Mouse (Mus musculus): ENCODE data around the gene Pias1. TPM values are rescaled to one million over a fixed set of nuclear protein-coding genes. Genes with fewer than 3 reads are reported as not detected.
A peak's percentile ranks its signal among the peaks of the same experiment; 100 is the strongest.

The Pias1 gene
- total RNA-seq, 1 experiment from 2014 or later = 42.2 TPM

DNA sequence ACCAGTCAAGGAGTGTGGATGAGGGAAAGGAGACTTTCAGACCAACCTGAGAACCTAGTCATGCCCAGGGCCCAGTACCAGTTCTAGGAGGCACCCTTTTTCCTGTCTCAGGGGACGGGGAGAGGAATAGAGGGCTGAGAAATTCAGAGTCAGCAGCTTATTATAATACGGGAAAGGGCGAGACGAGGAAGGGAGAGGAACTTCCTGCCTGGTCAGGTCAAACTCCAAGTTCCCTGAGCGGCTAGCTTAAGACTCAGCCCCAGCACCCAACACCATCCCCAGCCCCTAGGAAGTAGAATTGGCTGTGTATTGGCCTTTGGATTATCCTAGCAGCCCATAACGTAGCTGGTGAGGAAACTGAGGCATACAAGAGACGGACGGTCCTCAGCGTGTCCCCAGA, 130.5 kb downstream of the Pias1 start:
- DNase-seq = no peak

DNA sequence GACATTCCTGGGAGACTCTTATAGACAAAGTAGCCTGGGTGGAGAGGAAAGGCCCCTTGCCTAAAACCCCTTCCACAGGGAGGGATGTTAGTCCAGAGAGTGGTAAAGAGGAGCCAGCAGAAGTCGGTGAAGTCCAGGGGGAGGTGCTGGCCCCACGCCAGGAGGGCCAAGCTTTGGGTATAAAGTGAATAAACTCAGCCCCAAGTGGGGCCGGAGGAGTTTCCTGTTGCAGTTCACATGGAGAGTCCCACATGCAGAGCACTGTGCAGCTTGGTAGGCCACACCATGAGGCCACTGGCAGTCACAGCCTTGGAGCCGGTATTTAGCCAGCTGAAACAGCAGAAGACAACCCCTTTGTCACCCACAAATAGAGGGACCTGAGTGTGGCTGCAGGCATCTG, 133.2 kb downstream of the Pias1 start:
- no peak for DNase-seq

DNA sequence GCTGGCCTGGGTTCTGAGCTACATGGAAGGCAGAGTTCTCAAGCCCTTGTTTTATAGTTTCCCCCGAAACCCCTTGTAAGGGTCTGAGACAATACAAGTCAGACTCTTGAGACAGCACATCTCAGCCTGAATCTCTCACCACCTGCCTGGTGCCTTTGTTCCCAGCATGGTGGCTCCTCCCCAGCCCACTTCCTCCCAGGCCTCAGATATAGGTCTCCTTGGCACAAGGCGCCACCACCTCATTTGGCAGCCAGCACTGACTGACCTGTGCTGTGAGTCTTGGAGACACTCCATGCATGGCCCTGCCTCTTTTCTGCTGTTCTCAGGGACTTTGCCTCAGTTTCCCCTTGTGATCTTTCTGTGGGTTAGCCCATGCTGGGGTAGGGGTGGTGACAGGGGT, 136.2 kb downstream of the Pias1 start:
- DNase-seq = no peak

DNA sequence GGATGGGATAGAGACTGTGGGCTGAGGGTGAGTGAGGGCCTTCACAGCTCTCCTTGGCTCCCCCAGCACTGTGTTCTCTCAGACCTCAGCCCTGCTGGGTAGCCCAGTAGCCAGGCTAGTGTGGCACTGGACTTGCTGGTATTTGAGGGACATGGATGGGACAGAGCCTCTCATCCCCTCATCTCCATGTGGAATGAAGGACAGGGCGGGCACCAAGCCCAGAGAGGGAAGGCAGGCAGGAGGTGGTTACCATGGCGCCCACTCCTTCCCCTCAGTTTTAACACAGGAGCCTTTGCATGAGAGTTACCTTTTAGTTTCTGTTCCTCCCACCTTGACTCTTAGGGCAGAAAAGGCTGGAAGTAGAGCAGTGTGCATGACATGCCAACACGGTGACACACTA, 139.1 kb downstream of the Pias1 start:
- no peak for DNase-seq

DNA sequence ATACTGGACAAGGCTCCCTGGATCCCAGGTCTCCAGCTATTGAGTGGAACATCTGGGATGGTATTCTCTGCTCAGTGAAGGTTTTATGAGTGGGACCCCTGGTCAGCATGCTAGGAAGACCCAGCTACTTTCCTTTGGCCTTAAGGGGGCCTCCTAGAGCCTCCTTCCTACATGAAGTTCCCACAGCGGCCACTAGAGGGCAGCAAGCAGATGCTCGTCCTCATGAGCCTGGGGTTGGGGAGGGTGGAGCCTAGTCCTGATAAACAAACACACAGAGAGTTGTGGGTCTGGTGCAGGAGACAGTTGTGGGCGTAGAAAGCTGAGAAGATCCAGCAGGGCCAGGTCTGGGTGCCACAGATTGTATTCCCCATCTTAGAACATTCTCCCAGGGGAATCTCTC, 140.0 kb downstream of the Pias1 start:
- DNase-seq = peak; percentile 86

DNA sequence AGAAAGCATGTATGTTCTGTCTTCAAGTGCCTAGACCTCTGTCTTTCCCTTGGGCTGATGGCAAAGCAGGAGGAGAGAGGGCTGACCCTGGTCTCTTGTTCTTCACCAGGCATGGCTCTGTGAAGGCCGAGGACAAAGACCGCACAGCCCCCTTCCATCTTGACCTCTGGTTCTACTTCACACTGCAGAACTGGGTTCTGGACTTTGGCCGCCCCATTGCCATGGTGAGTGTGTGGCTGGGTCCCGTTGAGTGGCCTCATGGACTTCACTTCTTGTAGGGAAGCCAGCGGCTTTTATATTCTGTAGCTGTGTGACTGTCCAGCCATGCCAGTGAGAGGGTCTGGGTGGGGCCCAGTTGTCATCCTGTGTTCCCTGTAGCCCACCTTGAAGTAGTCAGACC, 143.3 kb downstream of the Pias1 start:
- DNase-seq = no peak

DNA sequence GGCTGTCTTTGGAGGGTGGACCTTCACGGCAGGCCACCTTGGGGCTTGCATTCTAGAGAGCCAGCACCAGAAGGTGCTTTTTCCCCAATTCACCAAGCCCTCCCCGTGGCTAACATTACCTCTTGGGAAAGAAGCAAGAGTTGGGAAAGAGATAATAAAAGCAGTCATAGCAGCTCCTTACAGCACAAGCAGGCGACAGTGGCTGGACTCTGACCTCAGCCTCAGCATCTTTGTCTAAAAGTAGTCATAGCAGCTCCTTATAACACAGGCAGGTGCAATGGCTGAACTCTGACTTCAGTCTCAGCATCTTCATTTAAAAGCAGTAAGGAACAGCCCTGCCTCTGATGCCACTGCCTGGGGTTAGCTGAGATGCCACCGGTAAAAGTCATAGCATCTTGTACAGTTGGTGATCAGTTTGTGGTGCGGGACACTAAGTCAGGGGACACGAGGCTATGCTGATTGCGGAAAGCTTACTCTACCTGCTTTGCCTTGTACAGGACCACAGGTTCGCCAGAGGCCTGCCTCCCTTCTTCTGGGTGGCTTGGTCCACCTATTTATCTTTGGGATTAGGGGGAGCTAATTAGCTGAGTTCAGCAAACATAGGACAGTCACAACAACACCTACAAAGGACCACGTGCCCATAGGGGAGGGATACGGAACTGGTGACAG, 144.2 kb downstream of the Pias1 start:
- DNase-seq = no peak

DNA sequence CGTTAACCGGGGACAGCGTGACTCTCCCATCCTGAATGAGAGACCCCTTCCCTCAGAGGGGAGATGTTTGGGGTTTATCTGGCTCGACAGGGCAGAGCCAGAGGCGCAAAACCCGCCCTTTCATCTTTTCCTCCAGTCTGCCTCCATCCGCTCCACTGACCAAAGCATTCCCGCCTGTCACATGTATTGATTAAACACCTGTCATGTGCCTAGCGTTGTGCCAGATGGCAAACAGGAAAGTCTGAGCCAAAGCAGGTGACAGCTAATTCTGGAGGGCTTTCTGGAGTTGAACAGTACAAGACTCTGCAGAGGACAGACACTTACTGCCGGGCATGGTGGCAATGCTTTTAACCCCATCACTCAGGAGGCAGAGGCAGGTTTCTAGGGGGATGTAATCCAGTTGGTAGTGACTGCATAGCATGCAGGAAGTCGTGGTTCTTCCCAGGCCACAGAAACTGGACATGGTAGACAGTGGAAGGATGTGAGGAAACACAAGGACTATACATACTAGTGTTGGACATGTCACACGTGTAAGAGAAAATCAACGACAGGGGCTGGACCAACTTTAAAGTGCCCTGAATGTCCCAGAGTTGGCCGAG, 148.5 kb downstream of the Pias1 start:
- DNase-seq = no peak

DNA sequence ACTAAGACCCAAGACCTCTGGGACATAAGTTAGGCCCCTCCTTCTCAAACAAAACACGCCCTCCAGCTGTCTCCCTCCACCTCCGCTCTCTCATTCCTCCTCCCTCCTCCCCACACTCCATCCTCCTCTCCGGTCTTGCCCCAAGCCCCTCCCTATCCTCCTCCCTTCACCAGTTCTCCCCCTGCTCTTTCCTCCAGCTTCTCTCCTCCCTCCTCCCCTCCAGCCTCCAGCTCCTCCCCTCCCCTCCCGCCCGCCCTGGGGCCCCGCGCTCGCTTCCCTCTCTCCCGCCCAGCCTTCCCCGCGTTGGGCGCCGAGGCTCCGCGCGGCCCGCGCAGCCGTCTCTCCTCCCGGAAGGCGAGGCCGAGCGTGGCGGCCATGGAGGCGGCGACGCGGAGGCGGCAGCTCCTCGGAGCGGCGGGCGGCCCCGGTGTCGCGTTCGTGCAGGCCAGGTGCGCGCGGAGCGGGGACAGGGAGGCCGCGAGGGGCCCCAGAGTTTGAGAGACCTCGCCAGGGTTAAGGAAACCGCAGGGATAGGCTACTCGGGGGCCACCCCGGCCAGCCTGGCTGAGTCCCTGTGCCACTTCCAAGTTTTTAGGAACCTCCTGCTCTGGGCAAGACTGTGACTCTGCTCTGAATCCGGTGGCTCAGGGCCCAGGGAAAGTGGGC, 149.1 kb downstream of the Pias1 start, which contains the start of gene Cln6:
Gene Cln6, plus strand, starts transcription at position 280 of the 666 bp plus-strand sequence.
- peak; percentile 77 for DNase-seq

DNA sequence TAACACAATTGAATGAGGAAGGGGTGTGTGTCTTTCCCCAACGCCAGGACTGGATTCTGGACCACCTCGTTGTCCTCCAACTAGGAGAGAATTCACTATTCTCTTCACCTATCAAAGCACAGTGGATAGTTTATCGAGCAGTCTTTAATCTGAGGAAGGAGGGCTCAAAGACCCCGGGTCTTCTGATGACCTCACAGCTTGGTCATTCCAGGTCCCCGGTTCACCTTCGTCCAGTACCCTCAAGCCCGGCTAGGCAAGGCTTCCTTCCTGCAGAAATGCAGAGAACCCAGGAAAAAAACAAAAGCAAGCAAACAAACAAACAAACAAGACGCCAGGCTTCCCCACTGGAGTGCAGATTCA, 149.6 kb downstream of the Pias1 start:
- DNase-seq = no peak

DNA sequence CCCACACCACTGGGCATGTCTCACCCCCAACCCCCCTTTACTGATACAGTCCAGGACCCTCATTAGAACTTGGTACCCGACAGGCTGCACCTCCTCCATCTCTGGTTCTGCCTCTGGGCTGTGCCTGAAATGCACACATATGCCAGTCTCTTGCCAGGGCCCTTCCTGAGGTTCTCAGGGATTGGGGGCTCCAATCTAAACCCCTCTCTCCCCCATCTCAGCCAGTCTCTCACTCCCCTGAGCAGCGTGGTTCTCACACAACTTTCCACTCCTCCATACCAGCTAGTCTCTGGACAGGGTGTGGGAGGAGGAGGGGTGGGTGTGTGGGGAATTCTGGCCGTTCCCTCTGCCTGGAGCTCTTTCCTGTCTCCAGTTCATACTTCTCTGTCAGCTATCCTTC, 150.1 kb downstream of the Pias1 start:
- DNase-seq = no peak

DNA sequence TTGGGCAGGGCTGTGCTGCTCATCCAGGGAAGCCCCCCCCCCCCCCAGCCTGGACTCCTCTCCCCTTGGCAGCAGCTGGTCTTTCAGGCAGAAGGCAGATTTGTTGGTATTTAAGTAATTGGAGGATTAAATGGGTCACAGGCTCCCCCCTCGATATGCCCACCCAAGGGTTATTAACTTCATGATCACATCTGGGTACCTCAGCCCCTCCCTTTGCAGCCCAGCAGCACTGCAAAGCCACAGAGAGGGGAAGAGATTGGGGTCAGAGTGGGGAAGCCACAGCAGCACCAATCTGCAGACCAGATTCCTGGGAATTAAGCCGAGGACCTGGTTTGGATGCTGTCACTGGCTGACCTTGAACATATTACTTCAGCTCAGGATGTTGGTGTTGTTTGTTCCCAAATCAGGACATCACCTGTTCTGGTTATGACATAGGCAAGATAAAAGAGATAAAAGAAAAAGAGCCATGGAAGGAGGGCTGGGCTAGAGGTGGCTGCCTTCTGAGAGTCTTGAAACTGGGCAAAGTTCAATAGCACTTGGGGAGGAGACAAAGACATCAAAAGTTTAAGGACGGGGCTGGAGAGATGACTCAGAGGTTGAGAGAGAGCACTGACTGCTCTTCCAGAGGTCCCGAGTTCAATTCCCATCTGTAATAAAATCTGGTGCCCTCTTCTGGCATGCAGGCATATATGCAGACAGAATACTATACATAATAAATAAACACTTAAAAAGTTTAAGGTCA, 151.8 kb downstream of the Pias1 start:
- no peak for DNase-seq

DNA sequence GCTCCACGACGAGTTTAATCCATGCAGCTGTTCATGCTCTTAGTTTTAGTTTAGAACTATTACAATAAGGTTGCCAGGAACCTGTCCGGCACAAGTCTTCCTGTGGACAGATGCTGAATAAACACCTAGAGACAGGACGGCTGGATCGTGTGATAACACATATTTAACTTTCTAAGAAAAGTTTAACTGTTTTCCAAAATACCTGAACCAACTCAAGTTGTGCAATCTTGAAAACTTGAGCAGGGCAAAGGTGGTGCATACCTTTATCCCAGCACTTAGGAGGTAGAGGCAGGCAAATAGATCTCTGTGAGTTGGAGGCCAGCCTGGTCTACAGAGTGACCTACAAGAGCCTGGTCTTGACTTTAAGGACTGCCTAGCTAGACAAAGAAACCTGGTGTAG, 152.8 kb downstream of the Pias1 start:
- DNase-seq = no peak

DNA sequence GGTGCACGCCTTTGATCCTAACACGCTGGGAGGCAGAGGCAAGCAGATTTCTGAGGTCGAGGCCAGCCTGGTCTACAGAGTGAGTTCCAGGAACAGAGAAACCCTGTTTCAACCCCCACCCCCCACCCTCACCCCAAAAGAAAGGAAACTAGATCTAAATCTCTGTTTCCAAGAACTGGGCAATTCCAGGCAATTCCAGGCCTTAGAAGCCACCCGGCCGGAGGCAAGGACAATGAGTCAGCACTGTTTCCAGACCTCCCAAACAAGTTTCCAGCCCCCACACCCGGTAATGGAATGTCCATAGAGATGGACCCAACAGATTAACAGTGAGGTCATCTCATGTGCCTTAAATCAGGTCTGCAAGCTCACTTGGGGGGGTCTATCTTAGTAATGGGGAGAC, 157.8 kb downstream of the Pias1 start:
- no peak for DNase-seq

DNA sequence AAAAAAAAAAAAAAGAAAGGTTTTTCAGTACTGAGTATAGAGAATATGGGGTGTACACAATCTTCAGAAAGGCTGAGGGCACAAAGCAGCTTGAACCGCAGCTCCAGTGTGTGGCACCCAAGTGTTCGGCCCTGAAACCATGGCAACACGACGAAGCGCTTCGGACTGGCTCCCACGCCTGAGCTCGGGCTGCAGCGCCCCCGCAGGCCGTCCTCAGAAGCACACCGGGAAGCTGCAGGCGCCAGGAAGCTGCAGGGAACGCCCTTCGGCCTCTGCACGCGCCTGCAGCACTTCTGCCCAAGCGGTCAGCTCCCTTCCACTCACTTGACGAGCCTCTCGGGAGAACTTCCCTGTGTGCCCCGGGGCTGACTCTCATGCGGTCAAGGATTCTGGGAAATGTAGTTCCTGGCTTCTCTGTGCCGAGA, 159.1 kb downstream of the Pias1 start:
- DNase-seq = peak; percentile 96

Other genes starting within 250 kb of the Pias1 start
- 37.8 and 41.2 TPM in 2 replicates for gene Fem1b, start 176.0 kb downstream of the Pias1 start, total RNA-seq (2021)
- gene Cln6, start 149.1 kb downstream of the Pias1 start, total RNA-seq (2021) = 19.3 and 22.9 TPM in 2 replicates
- gene Calml4, start 129.8 kb downstream of the Pias1 start, total RNA-seq (2021) = 6.2 and 8.3 TPM in 2 replicates
- gene Skor1, start 161.0 kb upstream of the Pias1 start, total RNA-seq (2021) = 0.12 TPM in 1 of 2 replicates, not detected in the other

All from adrenal gland, postnatal 25 days (tissue).